Mouse (Mus musculus) neutrophil, adult 5-6 weeks (primary cell): ENCODE measurements around the gene Slc35e3. TPM values are rescaled to one million over a fixed set of nuclear protein-coding genes. Genes with fewer than 3 reads are reported as not detected.

ENCODE experiments used
- total RNA-seq: library from RNA; stranded (forward); fragments of 200-1000 nt; gene quantifications from 2 replicates; pipeline ENCODE4 v1.2.3, GENCODE M21; 2017

The Slc35e3 gene
- total RNA-seq, 1 experiment from 2014 or later: 13.2 TPM

Other genes starting within 250 kb of the Slc35e3 start
- 40.6 and 45.2 TPM in 2 replicates for gene Cpm, start 116.9 kb downstream of the Slc35e3 start, total RNA-seq
- 159 and 173 TPM in 2 replicates for gene Mdm2, start 35.6 kb downstream of the Slc35e3 start, total RNA-seq
- 45.9 and 50.0 TPM in 2 replicates for gene Nup107, start 46.3 kb upstream of the Slc35e3 start, total RNA-seq
- gene Rap1b, start 99.7 kb upstream of the Slc35e3 start, total RNA-seq: 331 and 337 TPM in 2 replicates